9 mouse cellular contexts compared by ENCODE assay signal in the genomic region with DNA sequence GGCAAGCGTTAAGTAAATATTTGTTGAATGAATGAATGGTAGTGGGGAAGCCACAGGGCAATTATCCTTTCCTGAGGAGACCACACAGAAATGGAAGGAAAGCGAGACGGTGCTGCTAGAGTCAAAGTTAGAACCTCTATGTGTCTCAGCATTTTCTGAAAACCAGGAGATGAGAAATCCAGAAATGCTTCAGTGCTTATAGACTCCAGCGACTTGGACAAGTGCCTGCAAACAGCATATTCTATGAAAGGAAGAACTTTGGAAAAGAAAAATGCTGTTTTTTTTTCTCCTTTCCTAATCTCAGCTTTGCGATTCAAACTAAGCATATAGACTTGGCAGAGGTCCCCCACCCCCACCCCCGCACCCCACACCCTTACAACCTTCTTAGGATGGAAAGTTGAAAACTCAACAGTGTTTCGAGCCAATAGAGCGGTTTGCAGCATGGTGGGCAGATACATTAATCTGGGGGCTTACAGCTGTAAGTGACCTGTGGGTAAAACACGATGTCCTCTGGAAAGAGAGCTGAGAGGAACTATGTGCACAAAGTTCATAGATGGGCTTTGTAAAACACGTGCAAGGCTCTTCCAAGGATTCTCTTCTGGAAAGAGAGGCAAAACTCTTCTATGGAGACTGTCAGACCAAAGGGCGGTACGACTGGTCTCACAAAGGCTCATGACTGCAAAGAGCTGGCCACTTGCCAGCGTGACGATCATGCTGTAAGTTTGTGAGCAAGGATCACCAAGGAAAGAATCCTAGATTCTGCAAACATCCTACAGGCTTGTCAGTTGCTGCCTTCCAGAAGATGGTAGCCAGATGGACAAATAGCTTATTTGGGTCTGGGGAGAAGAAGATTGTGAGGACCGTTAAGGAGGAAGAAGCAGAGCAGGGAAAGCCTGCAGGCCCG. TPM values are rescaled to one million over a fixed set of nuclear protein-coding genes. Genes with fewer than 3 reads are reported as not detected.
A peak's percentile ranks its signal among the peaks of the same experiment; 100 is the strongest.
DNase-seq lines count a peak whose midpoint lies in the region; ATAC-seq and TF ChIP-seq lines count a peak whose summit lies in the region.
"Had no signal": no experiment of that assay in that cellular context is flagged by ENCODE, and none has a peak within 500 bp of the region (broad histone marks: within the 10 kb centered on the region; RNA-seq: fewer than 3 reads in every experiment).

No protein-coding gene starts in this region.

- no peaks in the 10 kb centered on the region for H3K9me3 ChIP-seq in intestine, embryonic 14.5 days (ENCODE audit: control insufficient read depth, low read length)
- no peaks in the 10 kb centered on the region for H3K9me3 ChIP-seq in intestine, postnatal 0 days (ENCODE audit: control insufficient read depth)
- H3K9me3 ChIP-seq: G1E had no signal

- 52% methylated on average over 16 of the region's 16 CpGs for WGBS in intestine, embryonic 14.5 days
- 47% methylated on average over 16 of the region's 16 CpGs for WGBS in intestine, postnatal 0 days

- no peaks in the 10 kb centered on the region; the same call in 1 of the 2 replicates for H3K4me1 ChIP-seq in intestine, embryonic 14.5 days (replicated peaks; ENCODE audit: control insufficient read depth, insufficient read depth, low read length)
- no peaks in the 10 kb centered on the region for H3K4me1 ChIP-seq in intestine, postnatal 0 days (replicated peaks; ENCODE audit: control insufficient read depth, insufficient read depth, low read length)

- H3K27me3 ChIP-seq in intestine, embryonic 14.5 days (replicated peaks; ENCODE audit: control insufficient read depth, insufficient read depth, low read length) = no peaks in the 10 kb centered on the region
- H3K27me3 ChIP-seq in intestine, postnatal 0 days (replicated peaks; ENCODE audit: control insufficient read depth, insufficient read depth, low read length) = no peaks in the 10 kb centered on the region

- intact Hi-C loops in heart, postnatal 36 days (cut with DNase I) = no loop called here

- peak overlapping the region; percentile 59; the same call in 1 of the 2 replicates for H3K27ac ChIP-seq in intestine, embryonic 14.5 days (ENCODE audit: low read depth)
- no peak overlapping the region for H3K27ac ChIP-seq in intestine, postnatal 0 days (ENCODE audit: low read depth, low read length)

- no peak overlapping the region for H3K4me3 ChIP-seq in intestine, embryonic 14.5 days (ENCODE audit: low read depth, low read length)
- no peak overlapping the region for H3K4me3 ChIP-seq in intestine, postnatal 0 days (ENCODE audit: low read depth, low read length)

- H3K36me3 ChIP-seq in intestine, embryonic 14.5 days (ENCODE audit: control insufficient read depth, insufficient read depth, low read length) = no peaks in the 10 kb centered on the region
- H3K36me3 ChIP-seq in intestine, postnatal 0 days (ENCODE audit: control insufficient read depth, insufficient read depth) = no peaks in the 10 kb centered on the region
- H3K36me3 ChIP-seq: G1E had no signal

- peak; percentile 64 for DNase-seq in intestine, embryonic 14.5 days (ENCODE audit: low spot score)
- DNase-seq in R1 (ENCODE audit: low read depth, low spot score) (peak; percentile 6), adipocyte (ENCODE audit: low spot score) (no peak)
- DNase-seq in cerebellum, adult 9-10 months = peak; percentile 2
- DNase-seq in heart, postnatal 36 days = peak; percentile 28 to 40
- peak; percentile 59 for DNase-seq in lung, postnatal 10 days
- no peak for DNase-seq in spleen, postnatal 4 days (ENCODE audit: low spot score in 2 of 2)

- peak overlapping the region; percentile 4; the same call in 1 of the 2 replicates for H3K4me2 ChIP-seq in intestine, embryonic 14.5 days (ENCODE audit: low read length)
- no peak overlapping the region for H3K4me2 ChIP-seq in intestine, postnatal 0 days (replicated peaks; ENCODE audit: low read depth)

- no peak overlapping the region for H3K9ac ChIP-seq in intestine, embryonic 14.5 days (ENCODE audit: low read length)
- no peak overlapping the region for H3K9ac ChIP-seq in intestine, postnatal 0 days (ENCODE audit: low read depth, low read length)

- ATAC-seq in intestine, embryonic 14.5 days (replicated peaks; ENCODE audit: low FRiP score, low TSS enrichment, low read depth) = no peak
- no peak for ATAC-seq in intestine, postnatal 0 days

- no peak for TF ChIP-seq CTCF in intestine, postnatal 0 days (IDR thresholded peaks at IDR 0.05; ENCODE audit: low read depth)

RNA-seq across cellular contexts. Expression of a gene that starts 44.6 kb away (rescaled TPM):
- 252 and 279 TPM in 2 replicates for polyA plus RNA-seq in intestine, embryonic 14.5 days (2014; fragmentation: Nextera tagmentation; extraction: Ambion mirVana)
- polyA plus RNA-seq in intestine, postnatal 0 days (2015; fragmentation: Nextera tagmentation; extraction: Ambion mirVana) = 211 and 215 TPM in 2 replicates
- 100 to 1,000 TPM in 1 of 2 experiments, 10 to 100 TPM in 1; 99.7 to 105 TPM for total RNA-seq in heart, postnatal 36 days (2021)

Comparison
In these comparisons a context has a peak if more than half of its experiments do, and no peak if none do; other contexts are left out.
1. DNase-seq: peak in intestine, embryonic 14.5 days (single experiment), R1 (single experiment), cerebellum, adult 9-10 months (single experiment), heart, postnatal 36 days (2 of 2) and lung, postnatal 10 days (single experiment); none in spleen, postnatal 4 days (0 of 2) and adipocyte (single experiment).